Mouse (Mus musculus) gastrocnemius, postnatal 25 days (tissue): ENCODE results near the gene Gm21985. TPM values are rescaled to one million over a fixed set of nuclear protein-coding genes. Genes with fewer than 3 reads are reported as not detected.
"Not testable (repeated sequence)": the region's sequence is repeated elsewhere in the genome, so short reads cannot be mapped to it uniquely, and the experiment has no call there.

ENCODE experiments used
- DNase-seq: peaks from one replicate; pipeline ENCODE4 v3.0.0; 2022
- total RNA-seq, 2 experiments: library from RNA; stranded (reverse); gene quantifications; 1 replicate in 1 of 2; 2 replicates in 1 of 2; pipeline ENCODE4 v1.2.3; 2021

Gene Gm21985
- total RNA-seq, 2 experiments from 2014 or later, result 0.56 to 1.2 TPM

DNA sequence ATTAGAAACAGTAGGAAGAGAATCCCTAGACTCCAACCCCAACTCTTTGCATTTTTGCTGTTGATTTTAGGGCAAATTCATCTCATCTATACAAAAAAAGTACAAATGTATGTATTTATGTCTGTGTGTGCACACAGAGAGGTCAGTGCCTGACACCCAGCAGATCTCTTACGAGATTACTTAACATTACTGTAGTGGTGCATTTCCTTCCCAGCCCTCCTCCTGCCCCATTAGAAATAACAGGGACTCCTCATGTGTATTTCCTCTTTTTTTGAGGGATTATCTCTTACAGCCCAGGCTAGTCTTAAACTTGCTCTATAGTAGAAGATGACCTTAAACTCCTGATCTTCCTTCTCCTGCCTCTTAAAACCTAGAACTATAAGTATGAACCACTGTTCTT lies 126.6 kb downstream of the Gm21985 start:
- DNase-seq, result no peak

DNA sequence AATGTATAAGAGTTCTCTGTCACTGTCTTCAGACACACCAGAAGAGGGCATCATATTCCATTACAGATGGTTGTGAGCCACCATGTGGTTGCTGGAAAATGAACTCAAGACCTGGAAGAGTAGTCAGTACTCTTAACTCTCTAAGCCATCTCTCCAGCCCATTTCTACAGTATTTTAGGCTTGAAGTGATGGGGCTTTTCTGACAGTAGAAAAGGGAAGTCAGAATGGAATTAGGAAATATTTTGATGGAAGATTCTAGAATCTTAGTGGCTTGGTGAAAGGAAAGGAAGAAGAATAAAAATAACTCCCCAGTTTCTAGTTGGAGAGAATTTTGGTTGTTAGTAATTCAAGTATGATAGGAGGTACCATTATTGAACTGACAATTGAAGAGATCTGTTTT lies 127.8 kb downstream of the Gm21985 start:
- DNase-seq, result no peak

DNA sequence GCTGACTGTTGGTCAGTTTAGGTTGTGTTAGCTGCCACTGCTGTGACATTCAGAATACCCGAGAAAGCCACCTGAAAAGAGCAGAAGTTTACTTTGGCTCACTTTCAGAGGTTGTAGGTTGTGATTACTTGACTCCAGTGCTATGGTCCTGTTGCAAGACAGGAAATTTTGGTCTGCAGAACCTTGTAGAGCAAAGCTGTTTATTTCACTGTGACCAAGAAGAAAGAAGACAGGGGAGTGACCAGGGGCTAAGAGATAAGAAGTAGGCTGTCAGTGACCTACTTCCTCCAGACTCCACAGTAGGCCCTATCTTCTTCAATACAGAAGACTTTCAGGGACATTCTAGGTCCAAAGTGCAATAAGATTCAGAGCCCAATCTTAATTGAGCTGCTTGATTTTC lies 130.5 kb downstream of the Gm21985 start:
- DNase-seq, result no peak

- DNase-seq, result no peak
Observed at GRCm38 (mm10) chr2:112407030-112407429, 140.9 kb downstream of the Gm21985 start.

DNA sequence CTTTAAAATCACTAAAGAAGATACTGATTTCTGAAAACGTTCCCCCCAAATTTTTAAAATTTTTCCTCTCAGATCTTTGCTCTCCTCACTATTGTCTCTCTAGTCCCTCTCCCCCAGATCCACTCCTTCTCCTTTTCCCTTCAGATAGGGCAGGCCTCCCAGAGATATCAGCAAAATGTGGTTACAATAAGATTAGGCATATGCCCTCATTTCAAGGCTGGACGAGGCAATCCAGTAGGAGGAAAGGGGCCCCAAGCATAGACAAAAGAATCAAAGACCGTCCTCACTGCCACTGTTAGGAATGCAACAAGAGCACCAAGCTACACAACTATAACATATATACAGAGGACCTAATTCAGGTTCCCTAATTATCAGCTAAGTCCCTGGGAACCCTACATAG lies 159.2 kb downstream of the Gm21985 start:
- DNase-seq, result no peak

GRCm38 (mm10) chr2:112428534-112428933 lies 162.4 kb downstream of the Gm21985 start:
- DNase-seq, result not testable (repeated sequence)

GRCm38 (mm10) chr2:112429665-112430064 lies 163.6 kb downstream of the Gm21985 start:
- no peak for DNase-seq

DNA sequence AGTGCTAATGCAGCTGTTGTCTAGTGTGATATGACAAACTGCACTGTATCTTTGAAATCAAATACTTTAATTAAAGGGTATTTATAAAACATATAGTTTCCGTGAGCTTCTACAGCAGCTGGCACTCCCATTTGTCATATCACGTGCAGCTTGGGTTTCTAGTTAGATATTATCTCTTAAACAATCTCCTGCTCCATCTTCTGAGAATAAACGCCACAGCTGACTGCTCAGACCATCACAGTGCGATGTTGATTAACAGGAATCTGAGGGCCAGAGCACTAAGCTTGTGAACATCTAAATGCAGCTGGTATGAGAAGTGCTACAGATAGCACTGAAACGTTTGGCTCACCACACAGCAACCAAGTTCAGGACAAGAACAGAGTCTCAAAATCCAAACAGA lies 164.3 kb downstream of the Gm21985 start:
- no peak for DNase-seq

- DNase-seq, result no peak
Observed at GRCm38 (mm10) chr2:112432523-112432922, 166.4 kb downstream of the Gm21985 start.

DNA sequence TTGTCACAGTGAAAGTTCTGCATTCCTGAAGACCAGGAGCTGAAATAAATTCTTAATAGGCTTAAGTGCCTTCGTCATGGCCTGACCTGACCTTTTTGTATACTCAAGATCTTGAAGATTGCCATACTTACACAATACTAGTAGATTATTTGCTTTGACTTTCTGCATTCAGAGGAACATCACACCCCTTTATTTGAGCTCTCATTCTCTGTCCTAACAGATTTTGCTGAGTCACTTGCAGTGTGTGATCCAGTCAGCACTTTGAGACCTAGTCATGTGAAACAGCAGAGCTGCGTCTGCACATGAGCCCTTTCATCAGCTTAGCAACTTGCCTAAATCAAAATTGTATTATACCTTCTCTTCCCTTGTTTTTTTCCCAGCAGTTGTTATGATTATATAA lies 167.2 kb downstream of the Gm21985 start:
- no peak for DNase-seq

DNA sequence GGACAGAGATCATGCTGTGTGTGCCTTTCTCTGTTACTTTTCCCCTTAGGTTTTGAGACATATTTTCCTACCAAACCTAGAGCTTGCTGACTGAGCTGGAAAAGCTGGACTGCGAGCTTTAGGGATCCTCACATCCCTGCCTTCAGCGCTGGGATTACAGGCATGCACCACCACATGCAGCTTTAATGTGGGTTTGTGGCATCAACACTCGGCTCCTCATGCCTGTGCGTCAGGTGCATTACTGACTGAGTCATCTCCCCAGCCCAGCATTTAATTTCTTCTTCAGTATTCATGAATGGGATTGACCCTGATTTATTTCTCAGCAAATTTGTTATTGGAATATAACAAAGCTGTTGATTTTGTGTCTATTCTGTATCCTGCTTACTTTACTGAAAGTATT lies 170.2 kb downstream of the Gm21985 start:
- DNase-seq, result no peak

DNA sequence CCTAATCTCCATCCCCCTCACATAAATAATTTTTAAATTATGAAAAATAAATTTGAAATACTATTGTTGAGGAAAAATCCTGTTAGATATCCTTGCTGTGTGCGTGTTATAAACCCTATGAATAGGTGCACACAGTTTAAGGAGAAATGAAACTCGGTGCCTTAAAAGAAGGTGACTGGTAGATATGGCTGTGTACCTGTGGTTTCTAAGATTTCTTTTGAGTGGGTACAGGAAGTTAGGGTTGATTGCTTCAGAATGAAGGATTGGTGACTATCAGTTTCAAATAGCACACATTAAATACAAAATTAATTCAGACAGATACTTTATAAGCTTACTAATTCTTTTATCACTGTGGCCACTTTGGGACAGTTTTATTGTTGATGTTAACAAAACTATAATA lies 171.5 kb downstream of the Gm21985 start:
- no peak for DNase-seq

DNA sequence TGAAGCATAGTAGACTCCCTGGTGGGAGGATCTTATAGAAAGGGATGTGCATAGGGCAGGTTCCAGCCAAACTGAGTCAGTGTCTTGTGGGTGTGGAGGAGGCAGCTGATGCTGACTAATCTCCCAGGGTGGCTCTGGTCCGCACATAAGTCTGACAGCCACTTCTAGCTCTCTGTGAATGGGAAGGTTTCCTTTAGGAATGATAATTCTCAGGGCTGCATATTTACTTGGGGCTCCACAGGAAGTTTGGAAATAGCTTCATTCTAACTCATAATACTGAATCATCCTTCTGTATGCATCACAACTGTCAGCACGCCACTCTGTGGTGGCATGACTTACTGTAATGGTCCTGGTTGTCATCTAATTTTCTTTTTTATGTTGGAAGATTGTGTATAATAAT lies 177.4 kb downstream of the Gm21985 start:
- DNase-seq, result no peak

DNA sequence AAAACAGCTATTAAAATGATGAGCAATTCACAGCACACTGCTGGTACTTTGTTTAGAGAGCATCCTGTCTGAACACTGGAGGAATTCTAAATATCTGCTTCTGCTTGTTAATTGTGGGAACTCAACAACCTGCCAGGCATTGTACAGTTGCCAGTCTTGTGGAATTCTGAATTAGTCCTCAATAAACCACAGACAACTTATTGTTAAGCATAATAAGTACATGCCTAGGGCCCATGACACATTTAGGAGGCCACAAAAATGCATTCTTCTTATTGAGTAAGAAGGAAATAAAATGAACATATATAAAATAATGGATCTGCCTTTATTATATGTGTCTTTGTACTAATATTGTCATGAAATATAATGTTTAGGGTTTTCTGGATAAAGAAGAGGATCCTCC lies 179.4 kb downstream of the Gm21985 start:
- DNase-seq, result no peak

DNA sequence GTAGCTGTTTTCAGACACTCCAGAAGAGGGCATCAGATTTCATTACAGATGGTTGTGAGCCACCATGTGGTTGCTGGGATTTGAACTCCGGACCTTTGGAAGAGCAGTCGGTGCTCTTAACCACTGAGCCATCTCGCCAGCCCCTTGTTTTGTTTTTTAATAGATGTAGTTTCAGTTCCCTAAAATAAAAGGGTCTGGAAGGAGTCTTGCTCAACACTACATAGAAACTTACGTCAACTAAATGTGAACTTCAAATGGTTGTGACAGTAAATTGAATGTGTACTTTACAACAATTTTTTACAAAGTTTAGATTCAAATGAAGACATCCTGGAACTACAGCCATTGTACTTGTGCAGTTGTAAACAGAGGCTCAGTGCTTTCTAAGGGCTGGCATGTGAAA lies 181.9 kb downstream of the Gm21985 start:
- DNase-seq, result not testable (repeated sequence)

GRCm38 (mm10) chr2:112448510-112449059 lies 182.5 kb downstream of the Gm21985 start:
- no peak for DNase-seq

DNA sequence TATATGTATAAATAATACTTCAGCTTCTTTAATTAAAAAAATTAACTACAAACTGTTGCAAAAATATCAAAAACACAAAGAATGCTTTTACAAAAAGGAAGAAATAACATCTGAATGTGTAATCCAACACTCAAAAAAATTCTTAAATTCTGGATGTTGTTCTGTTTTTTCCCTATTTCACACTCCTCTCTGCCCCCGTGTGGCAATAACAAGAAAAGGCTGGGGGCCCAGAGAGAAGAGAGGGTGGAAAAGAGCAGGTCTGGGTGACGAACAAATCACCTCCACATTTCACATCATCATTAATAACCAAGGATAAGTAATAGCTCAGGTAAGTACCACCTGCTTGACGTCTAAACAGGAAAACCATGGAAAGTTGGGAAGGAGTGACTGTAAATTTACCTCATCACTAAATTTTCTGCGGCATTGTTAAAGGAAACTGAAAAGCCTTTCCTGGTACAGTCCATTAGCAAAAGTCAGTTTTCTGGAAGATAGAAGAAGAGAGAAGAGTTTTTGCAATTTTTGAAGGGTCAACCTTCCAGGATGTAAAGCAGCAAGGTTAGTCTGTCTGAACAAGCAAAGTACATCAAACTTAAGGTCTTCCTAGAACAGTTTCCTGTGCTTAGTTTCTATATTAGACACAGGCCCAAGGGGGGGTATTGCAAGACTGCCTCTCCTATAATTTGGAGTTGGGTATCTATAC lies 183.6 kb downstream of the Gm21985 start:
- no peak for DNase-seq

- DNase-seq, result not testable (repeated sequence)
Observed at GRCm38 (mm10) chr2:112452513-112452912, 186.4 kb downstream of the Gm21985 start.

- no peak for DNase-seq
Observed at GRCm38 (mm10) chr2:112454125-112454861, 188.2 kb downstream of the Gm21985 start.

GRCm38 (mm10) chr2:112454862-112455564 lies 188.9 kb downstream of the Gm21985 start, which contains the start of gene Emc7:
TSS of gene Emc7 (plus strand) at chr2:112454997.
- peak; percentile 96 for DNase-seq
